Mouse (Mus musculus) frontal cortex, postnatal 36 days (tissue): ENCODE results near the gene Ect2l.

Experiments
- DNase-seq, 2 experiments: peaks; one replicate each; pipeline ENCODE4 v3.0.0; 2022; ENCODE audit warnings: low spot score in 2 of 2

Ect2l gene

GRCm38 (mm10) chr10:18210726-18211125 lies at the start of gene Ect2l:
Gene Ect2l, minus strand, starts transcription at chr10:18210890.
- peak in 1 of 2 experiments; percentile 11 for DNase-seq

- DNase-seq, result no peak
These were observed 40.7 kb upstream of the Ect2l start for GRCm38 (mm10) chr10:18251345-18251744.

- DNase-seq, result no peak
These were observed 32.9 kb upstream of the Ect2l start for GRCm38 (mm10) chr10:18243614-18244013.

- no peak for DNase-seq
These were observed 26.5 kb upstream of the Ect2l start for GRCm38 (mm10) chr10:18237191-18237590.

- DNase-seq, result no peak
These were observed 25.7 kb upstream of the Ect2l start for GRCm38 (mm10) chr10:18236328-18236927.

GRCm38 (mm10) chr10:18235402-18235747 lies 24.7 kb upstream of the Ect2l start:
- no peak for DNase-seq

GRCm38 (mm10) chr10:18234560-18235401 lies 24.1 kb upstream of the Ect2l start, which contains the start of gene Ccdc28a:
Gene Ccdc28a, minus strand, starts transcription at chr10:18234998.
- DNase-seq, result peak; percentile 96

GRCm38 (mm10) chr10:18233891-18234290 lies 23.2 kb upstream of the Ect2l start:
- no peak for DNase-seq

- no peak for DNase-seq
These were observed 13.7 kb upstream of the Ect2l start for GRCm38 (mm10) chr10:18224386-18224785.

GRCm38 (mm10) chr10:18219351-18219750 lies 8.7 kb upstream of the Ect2l start:
- DNase-seq, result no peak

GRCm38 (mm10) chr10:18214124-18214523 lies 3.4 kb upstream of the Ect2l start:
- no peak for DNase-seq

GRCm38 (mm10) chr10:18213373-18213772 lies 2.7 kb upstream of the Ect2l start:
- DNase-seq, result no peak

GRCm38 (mm10) chr10:18210119-18210518 lies 571 bp downstream of the Ect2l start:
- DNase-seq, result no peak

GRCm38 (mm10) chr10:18204067-18204466 lies 6.6 kb downstream of the Ect2l start:
- no peak for DNase-seq

- DNase-seq, result no peak
These were observed 8.3 kb downstream of the Ect2l start for GRCm38 (mm10) chr10:18202401-18202800.

- DNase-seq, result no peak
These were observed 10.0 kb downstream of the Ect2l start for GRCm38 (mm10) chr10:18200656-18201055.

GRCm38 (mm10) chr10:18199919-18200318 lies 10.8 kb downstream of the Ect2l start:
- no peak for DNase-seq

GRCm38 (mm10) chr10:18198286-18199015 lies 12.2 kb downstream of the Ect2l start:
- no peak for DNase-seq

GRCm38 (mm10) chr10:18197206-18197979 lies 13.3 kb downstream of the Ect2l start:
- peak; percentile 72 to 89 for DNase-seq

- DNase-seq, result no peak
These were observed 16.0 kb downstream of the Ect2l start for GRCm38 (mm10) chr10:18194737-18195141.

- DNase-seq, result no peak
These were observed 16.5 kb downstream of the Ect2l start for GRCm38 (mm10) chr10:18194156-18194555.

GRCm38 (mm10) chr10:18193221-18193620 lies 17.5 kb downstream of the Ect2l start:
- DNase-seq, result no peak
